Mouse (Mus musculus) kidney, embryonic 14.5 days (tissue): ENCODE data around the gene Tmem8b. TPM values are rescaled to one million over a fixed set of nuclear protein-coding genes. Genes with fewer than 3 reads are reported as not detected.
A peak's percentile ranks its signal among the peaks of the same experiment; 100 is the strongest.

ENCODE experiments used
- ATAC-seq: fragments of 200-750 bp; cut with Nextera tagmentation; 2 replicates; pipeline ENCODE4 v1.8.0; 2017; ENCODE audit warnings: moderate number of reproducible peaks, mild to moderate bottlenecking, moderate TSS enrichment, moderate library complexity; ENCODE audit not compliant: low FRiP score, low TSS enrichment
- H3K27ac ChIP-seq: fragments of 300-500 bp; sonication (generic); 2 replicates; pipeline ENCODE4 v1.5.1; 2014; ENCODE audit warnings: low read depth, mild to moderate bottlenecking, low read length, moderate library complexity, mixed read lengths
- H3K27me3 ChIP-seq: fragments of 300-500 bp; sonication (generic); 2 replicates; pipeline ENCODE4 v1.6.1; 2014; ENCODE audit warnings: mild to moderate bottlenecking, low read length; ENCODE audit not compliant: control insufficient read depth, insufficient read depth
- H3K36me3 ChIP-seq: fragments of 300-500 bp; sonication (generic); 2 replicates; pipeline ENCODE4 v1.6.1; 2014; ENCODE audit warnings: low read length, mixed read lengths; ENCODE audit not compliant: control insufficient read depth, insufficient read depth
- H3K4me1 ChIP-seq: fragments of 300-500 bp; sonication (generic); 2 replicates; pipeline ENCODE4 v1.6.1; 2014; ENCODE audit warnings: low read length, mixed read lengths; ENCODE audit not compliant: control insufficient read depth, insufficient read depth
- H3K4me2 ChIP-seq: fragments of 300-500 bp; sonication (generic); replicated peaks from 2 replicates; pipeline ENCODE4 v1.6.1; 2014; ENCODE audit warnings: low read depth, mild to moderate bottlenecking, low read length
- H3K4me3 ChIP-seq: fragments of 300-500 bp; sonication (generic); 2 replicates; pipeline ENCODE4 v1.5.1; 2014; ENCODE audit warnings: mild to moderate bottlenecking, low read length
- H3K9ac ChIP-seq: fragments of 300-500 bp; sonication (generic); 2 replicates; pipeline ENCODE4 v1.6.1; 2014; ENCODE audit warnings: low read depth, mild to moderate bottlenecking, low read length, moderate library complexity
- H3K9me3 ChIP-seq: fragments of 300-500 bp; sonication (generic); 2 replicates; pipeline ENCODE4 v1.6.1; 2016; ENCODE audit warnings: low read length; ENCODE audit not compliant: control insufficient read depth
- WGBS: fragments of 180-500 bp; shearing (Covaris S2); extraction: QIAGEN DNeasy Blood & Tissue Kit; methylation state at CpG from one replicate; pipeline ENCODE4 v1.1.7; 2014; 5-methylcytosine and 5-hydroxymethylcytosine counted together
- polyA plus RNA-seq: library from polyadenylated mRNA; unstranded; fragments of >200 nt; fragmentation: Nextera tagmentation; extraction: Ambion mirVana; gene quantifications from 2 replicates; pipeline ENCODE4 v1.2.1, GENCODE M21; 2014

Gene Tmem8b
- polyA plus RNA-seq, 1 experiment from 2014 or later: 3.2 TPM

- peak; percentile 32; the same call in 1 of the 2 replicates for ATAC-seq
Measured at GRCm38 (mm10) chr4:43655656-43656338, 13.0 kb upstream of the Tmem8b start.

GRCm38 (mm10) chr4:43656339-43657109 lies 12.2 kb upstream of the Tmem8b start, which contains the start of gene Hint2:
Hint2 (minus strand) TSS chr4:43656466.
- H3K4me3 ChIP-seq: peak within 1 kb of the TSS; percentile 86
- 2% methylated on average over 34 of the region's 34 CpGs for WGBS
- H3K9ac ChIP-seq: peak within 1 kb of the TSS; percentile 90
- peaks cover 5% of the 10 kb centered on the region; the same call in 1 of the 2 replicates for H3K4me1 ChIP-seq
- H3K9me3 ChIP-seq: no peaks in the 10 kb centered on the region
- peak; percentile 98 for ATAC-seq
- peak within 1 kb of the TSS; percentile 66 for H3K4me2 ChIP-seq
- no peaks in the 10 kb centered on the region for H3K36me3 ChIP-seq
- H3K27me3 ChIP-seq: peaks cover 3% of the 10 kb centered on the region; the same call in 1 of the 2 replicates
- H3K27ac ChIP-seq: peak within 1 kb of the TSS; percentile 90

More at GRCm38 (mm10) chr4:43655656-43656338, 13.0 kb upstream of the Tmem8b start:
- peak overlapping the region; percentile 90 for H3K27ac ChIP-seq
- peak overlapping the region; percentile 86 for H3K4me3 ChIP-seq
- peak overlapping the region; percentile 66 for H3K4me2 ChIP-seq
- H3K9ac ChIP-seq: peak overlapping the region; percentile 90
- no peaks in the 10 kb centered on the region; the same call in 1 of the 2 replicates for H3K27me3 ChIP-seq
- 5% methylated on average over 34 of the region's 34 CpGs for WGBS
- H3K4me1 ChIP-seq: peaks cover 5% of the 10 kb centered on the region; the same call in 1 of the 2 replicates
- no peaks in the 10 kb centered on the region for H3K9me3 ChIP-seq
- no peaks in the 10 kb centered on the region for H3K36me3 ChIP-seq

GRCm38 (mm10) chr4:43657146-43657545 lies 11.6 kb upstream of the Tmem8b start:
- H3K4me3 ChIP-seq: peak overlapping the region; percentile 86
- H3K9me3 ChIP-seq: no peaks in the 10 kb centered on the region
- H3K4me2 ChIP-seq: peak overlapping the region; percentile 66
- ATAC-seq: no peak
- no peak overlapping the region for H3K9ac ChIP-seq
- 62% methylated on average over 4 of the region's 4 CpGs for WGBS
- H3K27ac ChIP-seq: no peak overlapping the region
- peaks cover 9% of the 10 kb centered on the region for H3K27me3 ChIP-seq
- H3K36me3 ChIP-seq: no peaks in the 10 kb centered on the region
- peaks cover 5% of the 10 kb centered on the region; the same call in 1 of the 2 replicates for H3K4me1 ChIP-seq

GRCm38 (mm10) chr4:43666412-43666811 lies 2.4 kb upstream of the Tmem8b start:
- H3K27ac ChIP-seq: no peak overlapping the region
- no peaks in the 10 kb centered on the region for H3K36me3 ChIP-seq
- no peak for ATAC-seq
- no peaks in the 10 kb centered on the region for H3K9me3 ChIP-seq
- H3K27me3 ChIP-seq: peaks cover 36% of the 10 kb centered on the region
- no peak overlapping the region for H3K9ac ChIP-seq
- no peak overlapping the region for H3K4me2 ChIP-seq
- H3K4me1 ChIP-seq: peaks cover 6% of the 10 kb centered on the region
- WGBS: 22% methylated on average over 4 of the region's 4 CpGs
- H3K4me3 ChIP-seq: no peak overlapping the region

GRCm38 (mm10) chr4:43669428-43669794 lies 640 bp downstream of the Tmem8b start:
- ATAC-seq: peak; percentile 89
- WGBS: 0% methylated on average over 23 of the region's 25 CpGs
- Histone ChIP-seq H3K27ac (no peak overlapping the region), H3K4me2 (peak overlapping the region; percentile 74), H3K9ac (peak overlapping the region; percentile 83), H3K36me3 (no peaks in the 10 kb centered on the region), H3K4me1 (peaks cover 6% of the 10 kb centered on the region), H3K4me3 (peak overlapping the region; percentile 84), H3K27me3 (peaks cover 15% of the 10 kb centered on the region; the same call in 1 of the 2 replicates), H3K9me3 (no peaks in the 10 kb centered on the region)

GRCm38 (mm10) chr4:43672070-43672469 lies 3.3 kb downstream of the Tmem8b start:
- H3K36me3 ChIP-seq: peaks cover 2% of the 10 kb centered on the region; the same call in 1 of the 2 replicates
- no peaks in the 10 kb centered on the region for H3K27me3 ChIP-seq
- H3K4me2 ChIP-seq: no peak overlapping the region
- H3K9me3 ChIP-seq: no peaks in the 10 kb centered on the region
- no peak overlapping the region for H3K4me3 ChIP-seq
- H3K4me1 ChIP-seq: peaks cover 6% of the 10 kb centered on the region
- H3K27ac ChIP-seq: no peak overlapping the region
- peak; percentile 48; the same call in 1 of the 2 replicates for ATAC-seq
- 4% methylated on average over 2 of the region's 2 CpGs for WGBS
- H3K9ac ChIP-seq: no peak overlapping the region

- no peaks in the 10 kb centered on the region for H3K9me3 ChIP-seq
- H3K4me1 ChIP-seq: peaks cover 6% of the 10 kb centered on the region
- H3K27ac ChIP-seq: no peak overlapping the region
- no peak overlapping the region for H3K4me3 ChIP-seq
- WGBS: 79% methylated on average over 8 of the region's 8 CpGs
- H3K27me3 ChIP-seq: no peaks in the 10 kb centered on the region
- H3K9ac ChIP-seq: no peak overlapping the region
- no peak for ATAC-seq
- peaks cover 2% of the 10 kb centered on the region; the same call in 1 of the 2 replicates for H3K36me3 ChIP-seq
- H3K4me2 ChIP-seq: no peak overlapping the region
Measured at GRCm38 (mm10) chr4:43673703-43674102, 4.9 kb downstream of the Tmem8b start.

- ATAC-seq: no peak
- Histone ChIP-seq H3K4me2 (no peak overlapping the region), H3K4me1 (peaks cover 2% of the 10 kb centered on the region), H3K9ac (no peak overlapping the region), H3K4me3 (no peak overlapping the region), H3K36me3 (peaks cover 2% of the 10 kb centered on the region; the same call in 1 of the 2 replicates), H3K9me3 (no peaks in the 10 kb centered on the region), H3K27ac (no peak overlapping the region), H3K27me3 (no peaks in the 10 kb centered on the region)
- WGBS: 83% methylated on average over 5 of the region's 5 CpGs
Measured at GRCm38 (mm10) chr4:43674974-43675373, 6.2 kb downstream of the Tmem8b start.
